Mouse (Mus musculus): ENCODE measurements around the gene Chst14.
A peak's percentile ranks its signal among the peaks of the same experiment; 100 is the strongest.

The Chst14 gene

GRCm38 (mm10) chr2:118905433-118906117, 20.7 kb upstream of the Chst14 start:
- peak; percentile 41 for DNase-seq (ENCODE audit: low read depth)

- no peak for DNase-seq (ENCODE audit: low read depth)
Observed at GRCm38 (mm10) chr2:118906118-118906492, 20.2 kb upstream of the Chst14 start.

GRCm38 (mm10) chr2:118907781-118908180, 18.5 kb upstream of the Chst14 start:
- no peak for DNase-seq (ENCODE audit: low read depth)

GRCm38 (mm10) chr2:118909151-118909550, 17.1 kb upstream of the Chst14 start:
- no peak for DNase-seq (ENCODE audit: low read depth)

GRCm38 (mm10) chr2:118910605-118911278, 15.6 kb upstream of the Chst14 start:
- DNase-seq (ENCODE audit: low read depth) = no peak

- no peak for DNase-seq (ENCODE audit: low read depth)
Observed at GRCm38 (mm10) chr2:118912706-118913105, 13.6 kb upstream of the Chst14 start.

GRCm38 (mm10) chr2:118913551-118914276, 12.6 kb upstream of the Chst14 start:
- no peak for DNase-seq (ENCODE audit: low read depth)

- no peak for DNase-seq (ENCODE audit: low read depth)
Observed at GRCm38 (mm10) chr2:118914685-118915084, 11.6 kb upstream of the Chst14 start.

- DNase-seq (ENCODE audit: low read depth) = no peak
Observed at GRCm38 (mm10) chr2:118916436-118916835, 9.9 kb upstream of the Chst14 start.

GRCm38 (mm10) chr2:118918543-118918942, 7.8 kb upstream of the Chst14 start:
- no peak for DNase-seq (ENCODE audit: low read depth)

GRCm38 (mm10) chr2:118920428-118920827, 5.9 kb upstream of the Chst14 start:
- DNase-seq (ENCODE audit: low read depth) = no peak

- no peak for DNase-seq (ENCODE audit: low read depth)
Observed at GRCm38 (mm10) chr2:118925952-118926351, 344 bp upstream of the Chst14 start.

GRCm38 (mm10) chr2:118926998-118927739, 873 bp downstream of the Chst14 start:
- no peak for DNase-seq (ENCODE audit: low read depth)

GRCm38 (mm10) chr2:118941341-118941740, 15.0 kb downstream of the Chst14 start:
- no peak for DNase-seq (ENCODE audit: low read depth)

GRCm38 (mm10) chr2:118943232-118943631, 16.9 kb downstream of the Chst14 start:
- no peak for DNase-seq (ENCODE audit: low read depth)

- DNase-seq (ENCODE audit: low read depth) = no peak
Observed at GRCm38 (mm10) chr2:118948818-118949217, 22.5 kb downstream of the Chst14 start.

- no peak for DNase-seq (ENCODE audit: low read depth)
Observed at GRCm38 (mm10) chr2:118949699-118950098, 23.4 kb downstream of the Chst14 start.

- DNase-seq (ENCODE audit: low read depth) = no peak
Observed at GRCm38 (mm10) chr2:118956497-118956896, 30.2 kb downstream of the Chst14 start.

GRCm38 (mm10) chr2:118959644-118960043, 33.3 kb downstream of the Chst14 start:
- no peak for DNase-seq (ENCODE audit: low read depth)

- DNase-seq (ENCODE audit: low read depth) = no peak
Observed at GRCm38 (mm10) chr2:118960413-118960812, 34.1 kb downstream of the Chst14 start.

GRCm38 (mm10) chr2:118961546-118961945, 35.2 kb downstream of the Chst14 start:
- no peak for DNase-seq (ENCODE audit: low read depth)

GRCm38 (mm10) chr2:118963007-118963675, 36.8 kb downstream of the Chst14 start:
- DNase-seq (ENCODE audit: low read depth) = no peak
